Mouse (Mus musculus) midbrain, embryonic 14.5 days (tissue): ENCODE measurements at regions not wholly inside any gene's neighbourhood (a gene's known extent, or its start where the extent isn't known, plus 50 kb on each side); places are given as distances from the start of the nearest gene placed in this dataset.

Experiments
- ATAC-seq: fragments of 200-750 bp; cut with Nextera tagmentation; 2 replicates; pipeline ENCODE4 v1.8.0; 2017; ENCODE audit warnings: moderate number of reproducible peaks, moderate library complexity; ENCODE audit not compliant: low FRiP score, low TSS enrichment
- DNase-seq: peaks from one replicate; pipeline ENCODE4 v3.0.0-alpha.2; 2015
- H3K27ac ChIP-seq: fragments of 300-500 bp; sonication (generic); replicated peaks from 2 replicates; pipeline ENCODE4 v1.5.1; 2014; ENCODE audit warnings: mild to moderate bottlenecking, low read depth, low read length, moderate library complexity
- H3K27me3 ChIP-seq: fragments of 300-500 bp; sonication (generic); 2 replicates; pipeline ENCODE4 v1.6.1; 2014; ENCODE audit warnings: low read length, control low read depth, mixed read lengths; ENCODE audit not compliant: control insufficient read depth, insufficient read depth
- H3K36me3 ChIP-seq: fragments of 300-500 bp; sonication (generic); 2 replicates; pipeline ENCODE4 v1.6.1; 2014; ENCODE audit warnings: low read length, control low read depth; ENCODE audit not compliant: control insufficient read depth, insufficient read depth
- H3K4me1 ChIP-seq: fragments of 300-500 bp; sonication (generic); 2 replicates; pipeline ENCODE4 v1.6.1; 2014; ENCODE audit warnings: mild to moderate bottlenecking, antibody characterized with exemption, low read length, control low read depth; ENCODE audit not compliant: control insufficient read depth, insufficient read depth
- H3K4me2 ChIP-seq: fragments of 300-500 bp; sonication (generic); 2 replicates; pipeline ENCODE4 v1.6.1; 2014; ENCODE audit warnings: mild to moderate bottlenecking, low read length, moderate library complexity
- H3K4me3 ChIP-seq: fragments of 300-500 bp; sonication (generic); replicated peaks from 2 replicates; pipeline ENCODE4 v1.5.1; 2014; ENCODE audit warnings: low read depth, low read length
- H3K9ac ChIP-seq: fragments of 300-500 bp; sonication (generic); replicated peaks from 2 replicates; pipeline ENCODE4 v1.6.1; 2014; ENCODE audit warnings: mild to moderate bottlenecking, low read length, moderate library complexity
- H3K9me3 ChIP-seq: fragments of 300-500 bp; sonication (generic); 2 replicates; pipeline ENCODE4 v1.6.1; 2016; ENCODE audit warnings: low read length, control low read depth, mixed read lengths; ENCODE audit not compliant: control insufficient read depth
- WGBS: fragments of 180-500 bp; shearing (Covaris S2); extraction: QIAGEN DNeasy Blood & Tissue Kit; methylation state at CpG from one replicate; pipeline ENCODE4 v1.1.7; 2014; 5-methylcytosine and 5-hydroxymethylcytosine counted together

GRCm38 (mm10) chr9:68072624-68073023 lies 232.4 kb downstream of the Vps13c start:
- Histone ChIP-seq H3K27me3 (no peaks in the 10 kb centered on the region), H3K4me1 (no peaks in the 10 kb centered on the region), H3K4me3 (no peak overlapping the region), H3K4me2 (no peak overlapping the region), H3K27ac (no peak overlapping the region), H3K36me3 (no peaks in the 10 kb centered on the region), H3K9ac (no peak overlapping the region), H3K9me3 (peaks cover 4% of the 10 kb centered on the region; the same call in 1 of the 2 replicates)
- 96% methylated on average over 4 of the region's 4 CpGs for WGBS
- DNase-seq (no peak), ATAC-seq (no peak)

- no peak overlapping the region for H3K27ac ChIP-seq
- ATAC-seq = no peak
- WGBS = 77% methylated on average over 2 of the region's 2 CpGs
Observed at GRCm38 (mm10) chr9:68077329-68077728, 237.1 kb downstream of the Vps13c start.

GRCm38 (mm10) chr9:68083341-68083740 lies 243.1 kb downstream of the Vps13c start:
- no peaks in the 10 kb centered on the region for H3K4me1 ChIP-seq
- 90% methylated on average over 4 of the region's 4 CpGs for WGBS
- H3K36me3 ChIP-seq = no peaks in the 10 kb centered on the region
- no peak overlapping the region for H3K9ac ChIP-seq
- ATAC-seq (no peak), DNase-seq (no peak)
- no peak overlapping the region for H3K4me2 ChIP-seq
- no peak overlapping the region for H3K27ac ChIP-seq
- no peak overlapping the region for H3K4me3 ChIP-seq
- H3K9me3 ChIP-seq = no peaks in the 10 kb centered on the region
- H3K27me3 ChIP-seq = no peaks in the 10 kb centered on the region

More at GRCm38 (mm10) chr9:68077329-68077728, 237.1 kb downstream of the Vps13c start:
- DNase-seq = no peak
- Histone ChIP-seq H3K4me2 (no peak overlapping the region), H3K9ac (no peak overlapping the region), H3K27me3 (no peaks in the 10 kb centered on the region), H3K36me3 (no peaks in the 10 kb centered on the region), H3K4me1 (no peaks in the 10 kb centered on the region), H3K9me3 (peaks cover 4% of the 10 kb centered on the region; the same call in 1 of the 2 replicates), H3K4me3 (no peak overlapping the region)

- Histone ChIP-seq H3K27me3 (no peaks in the 10 kb centered on the region), H3K4me3 (no peak overlapping the region), H3K27ac (no peak overlapping the region), H3K4me2 (no peak overlapping the region), H3K9ac (no peak overlapping the region), H3K9me3 (no peaks in the 10 kb centered on the region), H3K36me3 (no peaks in the 10 kb centered on the region), H3K4me1 (no peaks in the 10 kb centered on the region)
- no peak for ATAC-seq
- DNase-seq = no peak
- WGBS = 84% methylated on average over 4 of the region's 4 CpGs
Observed at GRCm38 (mm10) chr9:68084966-68085365, 244.8 kb downstream of the Vps13c start.

- DNase-seq = no peak
- no peak for ATAC-seq
Observed at GRCm38 (mm10) chr9:68094561-68094960, 254.4 kb downstream of the Vps13c start.

GRCm38 (mm10) chr9:68109841-68110240 lies 269.6 kb downstream of the Vps13c start:
- Histone ChIP-seq H3K4me2 (no peak overlapping the region), H3K4me3 (no peak overlapping the region), H3K27ac (no peak overlapping the region), H3K4me1 (no peaks in the 10 kb centered on the region), H3K9ac (no peak overlapping the region), H3K9me3 (no peaks in the 10 kb centered on the region), H3K36me3 (no peaks in the 10 kb centered on the region), H3K27me3 (no peaks in the 10 kb centered on the region)
- ATAC-seq = no peak
- WGBS = 50% methylated on average over 9 of the region's 9 CpGs
- no peak for DNase-seq

More at GRCm38 (mm10) chr9:68094561-68094960, 254.4 kb downstream of the Vps13c start:
- Histone ChIP-seq H3K27me3 (no peaks in the 10 kb centered on the region), H3K9me3 (no peaks in the 10 kb centered on the region), H3K36me3 (no peaks in the 10 kb centered on the region), H3K4me1 (0 out of 2 replicates have a peak, but pooled peaks cover 6% of the 10 kb centered on the region), H3K4me2 (no peak overlapping the region), H3K9ac (no peak overlapping the region), H3K27ac (no peak overlapping the region), H3K4me3 (no peak overlapping the region)
- WGBS = 90% methylated on average over 5 of the region's 5 CpGs

- no peaks in the 10 kb centered on the region for H3K36me3 ChIP-seq
- H3K27ac ChIP-seq = no peak overlapping the region
- WGBS = 67% methylated on average over 10 of the region's 10 CpGs
- no peak overlapping the region for H3K9ac ChIP-seq
- H3K4me1 ChIP-seq = no peaks in the 10 kb centered on the region
- H3K4me3 ChIP-seq = no peak overlapping the region
- no peaks in the 10 kb centered on the region for H3K9me3 ChIP-seq
- H3K27me3 ChIP-seq = no peaks in the 10 kb centered on the region
- ATAC-seq = no peak
- DNase-seq = no peak
- no peak overlapping the region for H3K4me2 ChIP-seq
Observed at GRCm38 (mm10) chr9:68115151-68115690, 275.0 kb downstream of the Vps13c start.

- H3K27me3 ChIP-seq = no peaks in the 10 kb centered on the region
- H3K9ac ChIP-seq = no peak overlapping the region
- no peaks in the 10 kb centered on the region for H3K36me3 ChIP-seq
- H3K4me2 ChIP-seq = no peak overlapping the region
- H3K4me3 ChIP-seq = no peak overlapping the region
- H3K27ac ChIP-seq = no peak overlapping the region
- no peak for DNase-seq
- WGBS = 78% methylated on average over 10 of the region's 10 CpGs
- no peaks in the 10 kb centered on the region for H3K9me3 ChIP-seq
- no peak for ATAC-seq
- H3K4me1 ChIP-seq = no peaks in the 10 kb centered on the region
Observed at GRCm38 (mm10) chr9:68116221-68116741, 276.1 kb downstream of the Vps13c start.

- Histone ChIP-seq H3K27me3 (no peaks in the 10 kb centered on the region), H3K4me2 (no peak overlapping the region)
- 89% methylated on average over 2 of the region's 2 CpGs for WGBS
Observed at GRCm38 (mm10) chr9:68118266-68118665, 278.1 kb downstream of the Vps13c start.

More at GRCm38 (mm10) chr9:68118266-68118665, 278.1 kb downstream of the Vps13c start:
- no peaks in the 10 kb centered on the region for H3K9me3 ChIP-seq
- DNase-seq (no peak), ATAC-seq (no peak)
- H3K9ac ChIP-seq = no peak overlapping the region
- no peaks in the 10 kb centered on the region for H3K36me3 ChIP-seq
- no peak overlapping the region for H3K4me3 ChIP-seq
- H3K27ac ChIP-seq = no peak overlapping the region
- H3K4me1 ChIP-seq = no peaks in the 10 kb centered on the region
